Mouse (Mus musculus): Measurements from ENCODE around the gene Eef1g.

The Eef1g gene

DNA sequence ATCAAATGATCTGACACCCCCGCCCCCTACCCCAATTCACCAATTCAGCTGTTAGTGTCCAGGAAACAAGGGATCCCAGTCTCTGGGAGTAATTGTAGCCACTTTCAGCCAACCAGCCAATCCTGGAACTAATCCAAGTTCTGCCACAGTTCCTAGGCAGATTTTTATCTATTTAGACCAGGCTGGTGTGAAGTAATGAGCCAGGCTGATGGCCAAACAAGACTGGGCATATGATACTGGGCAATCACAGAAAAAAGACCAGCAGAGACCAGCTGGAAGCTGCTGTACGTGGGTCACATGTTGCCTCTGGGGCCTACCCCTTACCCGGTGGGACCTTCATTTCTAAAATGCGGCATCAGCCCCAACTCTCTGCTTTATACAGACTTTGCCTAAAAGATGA, 59.8 kb downstream of the Eef1g start:
- no peak for DNase-seq (ENCODE audit: low spot score in 2 of 2)

GRCm38 (mm10) chr19:9027795-9028194, 61.0 kb downstream of the Eef1g start:
- DNase-seq (ENCODE audit: low spot score in 2 of 2), result no peak

Data from frontal cortex, postnatal 14 days (tissue).